Mouse (Mus musculus) cerebellum, postnatal 36 days (tissue): ENCODE results near the gene Nupr1.

Experiments
- DNase-seq, 2 experiments: peaks; one replicate each; pipeline ENCODE4 v3.0.0; 2021 to 2022; ENCODE audit warnings: mixed read lengths in 2 of 2

Nupr1 gene

DNA sequence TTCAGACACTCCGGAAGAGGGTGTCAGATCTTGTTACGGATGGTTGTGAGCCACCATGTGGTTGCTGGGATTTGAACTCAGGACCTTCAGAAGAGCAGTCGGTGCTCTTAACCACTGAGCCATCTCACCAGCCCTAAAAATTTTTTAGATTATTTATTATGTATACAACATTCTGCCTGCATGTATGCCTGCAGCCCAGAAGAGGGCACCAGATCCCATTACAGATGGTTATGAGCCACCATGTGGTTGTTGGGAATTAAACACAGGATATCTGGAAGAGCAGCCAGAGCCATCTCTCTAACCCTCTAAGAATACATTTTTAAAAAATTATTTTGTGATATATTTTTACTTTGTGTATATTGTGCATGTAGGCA, 12.6 kb upstream of the Nupr1 start:
- peak; percentile 18 to 27 for DNase-seq

DNA sequence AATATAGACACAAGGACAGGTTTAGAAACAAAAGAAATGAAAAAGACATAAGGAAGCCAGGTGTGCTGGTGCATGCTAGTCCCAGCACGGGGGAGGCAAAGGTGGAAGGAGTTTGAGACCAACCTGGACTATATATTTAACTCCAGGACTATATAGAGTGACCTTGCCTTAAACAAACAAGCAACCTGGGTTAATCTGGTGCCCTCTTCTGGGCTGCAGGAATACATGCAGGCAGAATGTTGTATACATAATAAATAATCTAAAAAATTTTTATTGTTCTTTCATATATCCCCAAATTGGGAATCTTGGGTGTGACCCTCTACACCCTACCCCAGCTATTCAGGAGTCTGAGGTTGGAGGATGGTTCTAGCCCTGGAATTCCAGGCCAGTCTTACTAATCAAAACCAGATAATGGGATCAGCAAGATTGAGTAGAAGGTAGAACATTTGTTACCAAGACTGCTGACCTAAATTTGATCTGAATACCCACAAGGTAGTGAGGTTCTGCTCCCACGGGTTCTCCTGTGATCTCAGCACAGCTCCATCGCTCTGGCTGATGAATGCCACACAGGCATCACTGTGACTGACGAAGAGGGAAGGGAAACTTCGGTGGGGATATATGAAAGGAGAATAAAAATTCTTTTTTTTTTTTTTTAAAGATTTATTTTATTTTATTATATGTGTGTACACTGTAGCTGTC, 12.0 kb upstream of the Nupr1 start:
- DNase-seq: no peak

DNA sequence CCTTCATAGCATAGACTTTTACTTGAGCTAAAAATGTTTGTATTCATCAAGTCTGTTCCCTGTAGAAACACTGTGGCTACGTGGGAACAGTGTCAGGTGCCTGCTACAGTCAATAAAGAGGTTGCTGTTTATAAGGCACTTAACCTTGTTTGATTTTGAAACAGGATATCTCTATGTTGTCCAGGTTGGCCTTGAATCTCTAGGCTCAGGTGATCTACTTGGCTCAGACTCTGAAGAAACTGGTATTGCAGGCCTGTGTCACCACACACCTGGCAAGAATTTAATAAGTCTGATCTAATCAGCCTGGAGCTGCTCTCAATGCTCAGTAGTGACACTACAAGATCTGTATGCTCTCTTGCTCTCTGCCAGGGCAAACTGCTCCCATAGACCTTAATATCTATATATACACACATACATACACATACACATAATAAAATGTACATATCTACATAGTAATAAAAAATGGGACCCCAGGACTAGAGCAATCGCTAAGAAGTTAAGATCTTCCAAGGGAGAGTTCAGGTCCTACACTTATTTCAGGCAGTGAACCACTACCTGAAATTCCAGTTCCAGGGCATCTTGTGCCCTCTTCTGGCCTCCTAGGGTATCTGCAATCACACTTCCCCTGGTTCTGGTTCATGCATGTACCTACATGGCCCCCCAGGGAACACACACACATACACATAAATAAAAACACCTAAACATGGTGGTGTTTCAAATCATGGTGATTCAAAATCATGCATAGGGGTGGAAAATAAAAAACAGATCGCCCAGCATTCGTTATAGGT, 6.3 kb upstream of the Nupr1 start:
- peak in 1 of 2 experiments; percentile 11 for DNase-seq

DNA sequence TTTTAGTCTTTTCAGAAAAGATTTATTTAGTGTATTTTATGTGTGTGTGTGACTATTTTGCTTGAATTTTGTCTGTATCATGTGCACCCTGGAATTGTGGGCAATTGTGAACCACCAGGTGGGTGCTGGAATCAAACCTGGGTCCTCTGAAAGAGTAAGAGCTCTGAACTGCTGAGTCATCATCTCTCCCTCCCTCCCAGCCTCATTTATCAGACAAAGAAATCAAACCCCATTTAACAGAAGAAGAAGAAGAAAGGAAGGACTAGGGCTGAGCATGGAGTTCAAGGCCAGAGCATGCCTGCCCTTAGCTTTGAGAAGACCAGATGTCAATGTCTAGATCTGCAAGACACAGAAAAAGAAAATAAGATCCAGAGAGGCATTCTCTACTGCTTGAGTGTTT, 4.7 kb upstream of the Nupr1 start:
- no peak for DNase-seq

DNA sequence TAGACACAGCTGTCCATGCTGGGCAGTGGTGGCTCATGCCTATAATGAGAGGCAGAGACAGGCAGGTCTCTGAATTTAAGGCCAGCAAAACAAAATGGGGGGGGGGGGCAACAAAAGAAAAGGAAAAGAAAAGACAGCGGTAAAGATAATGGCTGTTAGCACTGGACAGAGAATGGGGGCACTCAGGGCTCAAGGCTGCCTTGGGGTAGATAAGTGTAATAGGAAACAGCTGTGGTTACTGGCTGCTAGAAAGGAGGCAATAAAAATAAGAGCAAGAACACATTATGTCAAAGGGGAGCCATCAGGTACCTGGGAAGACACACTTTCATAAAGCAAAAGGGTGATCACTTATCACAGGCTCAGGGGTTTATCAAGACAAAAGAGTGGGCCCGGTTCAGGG, 1.8 kb upstream of the Nupr1 start:
- no peak for DNase-seq

DNA sequence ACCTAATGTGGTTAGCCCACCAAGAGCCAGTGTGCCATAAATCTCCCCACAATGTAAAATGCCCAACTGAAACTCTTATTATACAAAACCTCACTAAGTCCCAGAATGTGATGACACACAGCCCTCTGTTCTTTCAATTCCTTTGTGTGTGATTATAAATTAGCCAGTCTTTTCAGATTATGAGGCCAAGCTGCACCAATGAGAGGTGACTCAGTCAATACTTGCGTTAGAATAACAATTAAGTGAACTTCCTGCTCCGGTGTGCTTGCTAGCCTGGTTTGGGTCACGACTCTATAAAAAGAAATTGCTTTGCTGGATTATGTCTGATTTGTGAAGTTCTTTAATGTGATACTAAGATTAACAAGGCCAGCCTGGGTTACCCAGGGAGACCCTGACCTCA, 746 bp downstream of the Nupr1 start:
- DNase-seq: no peak

DNA sequence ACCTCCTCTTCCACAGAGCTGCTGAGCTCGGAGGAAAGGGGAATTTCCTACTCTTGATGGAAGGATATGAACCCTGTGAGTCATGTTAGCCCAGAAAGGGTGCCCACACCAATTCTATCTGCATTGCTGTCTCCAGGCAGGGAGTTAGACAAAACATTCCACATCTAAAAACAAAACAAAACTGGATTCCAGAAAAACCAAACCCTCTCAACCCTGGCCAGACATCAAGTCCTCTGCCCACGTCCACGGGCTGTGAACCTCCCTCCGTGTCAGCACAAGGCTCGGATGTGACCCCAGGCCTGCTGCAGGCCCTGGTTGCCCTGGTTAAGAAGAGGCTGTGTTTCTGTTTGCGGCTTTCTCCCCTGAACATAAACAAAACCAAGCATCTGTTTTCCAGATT, 2.5 kb downstream of the Nupr1 start:
- no peak for DNase-seq

DNA sequence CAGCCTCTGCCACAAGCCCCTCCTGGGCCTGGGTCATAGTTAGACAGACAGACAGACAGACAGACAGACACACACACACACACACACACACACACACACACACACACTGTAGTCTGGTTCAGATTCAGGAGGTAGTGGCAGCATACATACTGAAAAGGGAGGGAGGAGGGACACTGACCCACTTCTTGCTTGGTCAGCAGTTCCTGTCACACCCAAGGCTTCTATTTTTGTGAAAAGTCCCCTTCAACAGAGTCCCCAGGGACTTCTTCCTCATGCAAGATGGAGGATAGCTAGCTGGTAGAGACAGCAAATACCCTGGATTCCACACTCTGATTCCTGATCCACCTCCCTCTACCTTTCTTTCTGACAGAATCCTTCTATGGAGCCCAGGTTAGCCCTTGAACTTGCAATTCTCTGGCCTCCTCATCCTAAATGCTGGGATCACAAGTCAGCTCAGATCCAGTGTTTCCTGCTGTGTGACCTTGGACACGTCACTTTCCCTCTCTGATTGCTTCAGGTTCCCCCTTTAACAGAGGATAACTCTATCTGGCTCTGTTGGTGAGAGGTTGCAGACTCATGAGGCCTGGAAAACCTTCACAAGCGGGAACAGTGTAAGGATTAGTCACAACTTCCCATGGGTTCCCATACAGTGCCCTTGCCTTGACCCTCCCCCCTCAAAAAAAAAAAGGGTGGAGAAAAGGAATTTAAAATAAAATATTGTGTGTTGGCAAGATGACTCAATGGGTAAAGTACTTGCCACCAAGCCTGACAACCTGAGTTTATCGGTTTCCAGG, 4.7 kb downstream of the Nupr1 start:
- DNase-seq: no peak

DNA sequence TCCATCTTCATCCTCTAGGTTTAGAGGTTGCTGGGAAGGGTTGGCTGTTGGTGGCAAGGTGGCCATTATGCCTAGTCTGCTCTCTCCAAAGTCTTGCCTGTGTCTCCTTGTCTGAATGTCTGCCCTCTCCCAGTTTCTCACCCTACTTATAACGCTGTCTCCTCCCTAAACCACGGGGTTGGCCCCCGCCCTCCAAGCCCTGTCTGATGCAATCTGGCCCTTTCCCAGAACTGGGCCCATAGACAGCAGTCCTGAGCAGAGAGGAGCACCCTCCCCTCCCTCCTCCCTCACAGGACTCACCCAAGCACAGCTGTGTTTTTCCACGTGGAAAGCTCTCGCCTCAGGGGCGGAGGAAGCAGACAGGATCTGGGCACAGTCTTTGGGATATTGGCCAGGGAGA, 5.3 kb downstream of the Nupr1 start:
- no peak for DNase-seq

DNA sequence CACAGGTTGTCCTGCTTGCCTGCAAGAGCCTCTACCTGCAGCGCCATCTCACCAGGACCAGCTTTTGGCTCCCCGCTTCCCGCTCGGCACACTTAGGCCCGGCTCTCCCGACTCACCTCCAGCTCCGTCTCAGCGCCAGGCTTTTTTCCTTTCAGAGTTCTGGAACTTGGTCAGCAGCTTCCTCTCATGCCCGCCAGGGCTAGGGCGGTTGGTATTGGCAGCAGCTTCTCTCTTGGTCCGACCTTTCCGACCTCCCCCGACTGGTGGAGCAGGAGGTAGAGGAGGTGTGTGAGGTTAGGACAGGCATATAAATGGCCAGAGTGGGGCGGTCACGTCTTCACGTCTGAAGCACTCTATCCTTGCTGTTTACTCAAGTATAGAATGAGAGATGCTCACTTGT, 5.9 kb downstream of the Nupr1 start:
- peak in 1 of 2 experiments; percentile 4 for DNase-seq

DNA sequence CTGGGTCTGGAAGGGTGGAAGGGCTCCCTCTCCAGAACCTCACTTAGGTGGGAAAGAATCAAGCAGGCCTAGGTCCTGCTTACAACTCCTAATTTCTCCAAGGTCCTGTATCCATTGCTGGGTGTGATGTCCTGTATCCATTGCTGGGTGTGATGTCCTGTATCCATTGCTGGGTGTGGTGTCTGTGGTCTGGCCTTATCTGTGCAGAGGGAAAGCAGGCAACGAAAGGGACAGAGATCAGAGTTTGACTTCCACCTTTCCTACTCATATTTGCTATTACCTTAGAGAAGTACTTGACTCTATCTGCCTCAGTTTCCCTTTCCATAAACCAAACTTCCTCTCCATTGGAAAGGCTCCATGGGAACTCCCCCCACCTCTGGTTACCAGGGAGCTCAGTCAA, 7.3 kb downstream of the Nupr1 start:
- no peak for DNase-seq

DNA sequence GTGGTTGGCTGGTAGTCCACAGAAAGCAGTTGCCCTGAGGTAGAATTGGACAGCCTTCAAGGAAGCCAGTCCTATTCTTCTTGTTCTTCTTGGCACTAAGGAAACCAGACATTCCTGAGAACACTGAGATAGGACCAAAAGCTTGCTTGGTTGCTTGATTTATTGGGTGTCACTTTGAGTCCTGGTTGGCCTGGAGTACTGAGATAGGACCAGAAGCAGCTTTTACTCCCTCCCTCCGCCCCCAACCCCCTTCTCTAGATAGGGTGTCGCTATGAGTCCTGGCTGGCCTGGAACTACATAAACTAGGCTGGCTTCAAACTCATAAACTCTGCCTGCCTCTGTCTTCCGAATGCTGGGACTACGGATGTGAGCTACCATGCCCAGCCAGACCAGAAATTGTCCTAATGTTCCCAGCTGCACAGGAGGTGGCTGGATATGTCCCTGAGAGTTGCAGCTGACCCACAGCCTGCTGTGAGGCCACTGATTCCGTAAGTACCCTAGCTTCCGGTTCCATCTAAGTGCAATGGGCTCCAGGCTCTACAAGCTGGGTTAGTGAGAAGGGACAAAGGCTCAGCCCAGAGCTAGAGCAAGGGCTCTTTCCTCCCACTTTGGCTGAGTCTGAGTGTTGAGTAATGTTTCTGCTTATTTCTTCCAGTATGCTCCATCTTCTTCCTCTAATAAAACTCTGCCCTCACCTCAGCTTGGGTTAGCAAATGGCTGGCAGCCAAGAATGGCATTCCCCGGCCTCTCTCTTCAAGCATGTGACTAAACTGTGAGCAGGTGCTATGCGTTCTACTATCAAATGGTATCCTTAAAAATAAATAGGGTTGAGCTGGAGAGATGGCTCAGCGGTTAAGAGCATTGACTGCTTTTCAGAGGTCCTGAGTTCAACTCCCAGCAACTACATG, 9.0 kb downstream of the Nupr1 start:
- no peak for DNase-seq

DNA sequence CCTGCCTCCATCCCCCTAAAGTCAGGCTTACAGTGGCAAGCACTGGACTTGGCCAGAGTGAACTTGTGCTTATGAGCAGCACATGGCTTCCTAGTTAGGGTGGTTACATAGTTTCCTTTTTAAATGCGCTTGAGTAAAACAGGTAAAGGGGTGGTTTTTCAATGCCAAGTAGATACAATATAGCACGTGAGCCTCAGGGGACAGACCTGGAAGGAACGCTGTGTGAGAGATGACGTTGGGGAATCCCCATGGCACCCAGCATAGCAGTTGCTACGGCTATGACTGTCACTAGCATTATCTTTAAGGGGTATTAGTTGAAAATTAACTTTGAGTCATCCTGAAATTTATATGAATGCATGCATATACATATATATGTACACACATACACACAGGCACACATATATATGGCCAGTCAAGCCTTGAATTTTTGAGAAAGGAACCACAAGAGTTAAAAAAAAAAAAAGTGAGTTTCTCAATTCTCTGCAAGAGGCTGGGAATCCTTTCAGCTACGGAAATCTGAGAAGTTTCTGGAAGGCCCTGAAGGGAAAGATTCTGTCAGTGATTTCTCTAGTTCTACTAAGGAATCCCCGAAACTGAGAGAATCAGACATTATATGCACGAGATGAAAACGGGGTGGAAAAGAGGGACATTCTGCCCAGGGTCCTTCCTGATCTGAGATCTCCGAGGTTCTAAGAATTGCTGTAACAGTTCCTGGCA, 10.9 kb downstream of the Nupr1 start:
- DNase-seq: no peak

DNA sequence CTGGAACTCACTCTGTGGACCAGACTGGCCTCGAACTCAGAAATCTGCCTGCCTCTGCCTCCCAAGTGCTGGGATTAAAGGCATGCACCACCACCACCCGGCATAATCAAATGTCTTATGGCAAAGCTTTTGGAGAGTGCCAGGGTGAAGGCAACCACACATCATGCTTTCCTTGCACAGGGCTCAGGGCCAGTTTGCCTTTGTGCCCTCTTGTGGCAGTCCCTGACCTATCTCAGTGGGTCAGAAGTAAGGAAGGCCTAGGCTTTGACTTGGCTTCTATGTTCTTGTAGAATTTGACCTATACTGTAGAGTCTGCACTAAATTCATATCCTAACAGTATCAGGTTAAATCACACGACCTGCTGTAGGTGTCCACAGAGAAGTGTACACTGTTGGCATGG, 14.0 kb downstream of the Nupr1 start:
- DNase-seq: no peak

DNA sequence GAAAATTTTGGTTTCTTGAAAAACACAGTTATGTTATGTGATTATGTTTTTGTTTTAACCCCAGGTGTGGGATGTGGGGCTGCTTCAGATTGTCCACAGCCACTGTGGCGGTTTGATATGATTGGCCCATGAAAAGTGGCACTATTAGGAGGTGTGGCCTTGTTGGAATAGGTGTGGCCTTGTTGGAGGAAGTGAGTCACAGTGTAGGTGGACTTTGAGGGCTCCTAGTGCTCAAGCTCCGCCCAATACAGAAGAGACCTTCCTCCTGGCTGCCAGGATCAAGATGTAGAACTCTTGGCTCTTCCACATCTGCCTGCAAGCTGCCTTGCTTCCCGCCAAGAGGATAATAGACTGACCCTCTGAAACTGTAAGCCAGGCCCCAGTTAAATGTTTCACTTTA, 17.9 kb downstream of the Nupr1 start:
- no peak for DNase-seq

DNA sequence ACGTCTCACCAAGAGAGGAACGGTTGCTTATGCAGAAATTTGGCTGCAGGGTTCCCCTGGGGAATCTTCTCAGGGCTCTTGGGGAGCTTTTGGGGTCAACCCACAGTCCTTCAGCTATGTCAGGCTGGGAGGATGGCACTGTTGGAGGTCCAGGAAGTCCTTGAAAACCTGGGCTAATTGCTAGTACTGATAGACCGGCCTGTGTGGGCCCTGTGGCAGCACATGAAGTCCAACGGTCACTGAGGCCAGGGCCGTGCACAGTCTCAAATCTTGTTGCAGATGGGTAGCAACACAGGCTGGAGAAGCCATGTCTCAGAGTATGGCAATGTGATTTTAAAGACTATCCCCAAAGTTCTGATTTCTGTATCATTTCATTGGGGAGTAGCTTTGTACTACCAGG, 22.9 kb downstream of the Nupr1 start:
- DNase-seq: no peak

DNA sequence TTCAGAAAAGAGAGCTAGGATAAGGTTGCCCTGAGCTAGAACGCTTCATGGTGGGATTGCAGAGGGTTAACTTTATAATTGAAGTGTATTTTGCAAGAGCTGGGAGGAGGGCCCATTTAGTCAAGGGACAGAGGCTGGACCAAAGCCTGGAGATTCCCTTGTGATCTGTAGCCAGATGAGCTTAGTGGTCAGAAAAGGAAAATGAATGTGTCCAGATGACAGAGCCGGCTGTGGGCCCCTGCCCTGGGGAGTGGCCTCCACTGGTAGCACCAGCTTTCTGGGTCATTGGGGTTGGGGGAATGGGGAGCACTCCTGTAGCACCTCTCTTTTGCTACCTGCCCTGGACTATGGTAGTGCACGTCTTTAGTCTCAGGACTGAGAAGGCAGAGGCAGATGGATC, 23.6 kb downstream of the Nupr1 start:
- DNase-seq: no peak

DNA sequence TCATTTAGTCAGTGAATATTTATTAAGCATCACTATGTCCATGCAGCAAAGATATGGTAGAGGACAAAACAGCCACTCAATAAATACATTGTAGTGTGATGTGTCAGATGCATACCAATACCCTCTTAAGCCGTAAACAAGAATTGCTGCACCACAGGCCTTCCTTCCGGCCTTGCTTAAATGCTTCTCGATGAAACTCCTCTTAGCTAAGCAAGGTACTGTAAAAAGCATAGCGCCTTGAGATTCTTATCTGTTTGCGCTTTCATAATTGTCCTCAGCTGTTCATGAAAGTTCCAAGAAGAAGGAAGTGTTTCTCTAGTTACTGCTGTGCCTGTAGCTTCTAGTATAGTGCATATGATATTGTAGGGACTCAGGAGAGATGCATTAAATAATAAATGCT, 24.1 kb downstream of the Nupr1 start:
- no peak for DNase-seq

DNA sequence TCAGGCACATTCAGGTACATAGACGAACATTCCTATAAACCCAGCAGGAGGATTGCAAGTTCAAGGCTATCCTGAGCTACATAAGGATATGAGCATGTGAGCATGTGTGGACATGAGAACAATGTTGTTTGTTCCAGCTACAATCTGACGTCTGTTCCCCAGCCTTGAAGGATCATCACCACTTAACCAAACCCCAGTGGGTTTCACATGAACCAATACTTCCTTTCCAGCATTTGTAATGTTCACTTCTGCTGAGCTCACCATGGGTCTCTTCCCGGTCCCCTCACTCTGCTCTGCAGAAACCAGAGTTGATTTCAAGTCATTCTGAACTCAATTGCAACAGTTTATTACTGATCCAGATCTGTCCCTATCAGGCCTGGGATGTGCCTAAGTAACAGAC, 28.0 kb downstream of the Nupr1 start:
- DNase-seq: no peak

DNA sequence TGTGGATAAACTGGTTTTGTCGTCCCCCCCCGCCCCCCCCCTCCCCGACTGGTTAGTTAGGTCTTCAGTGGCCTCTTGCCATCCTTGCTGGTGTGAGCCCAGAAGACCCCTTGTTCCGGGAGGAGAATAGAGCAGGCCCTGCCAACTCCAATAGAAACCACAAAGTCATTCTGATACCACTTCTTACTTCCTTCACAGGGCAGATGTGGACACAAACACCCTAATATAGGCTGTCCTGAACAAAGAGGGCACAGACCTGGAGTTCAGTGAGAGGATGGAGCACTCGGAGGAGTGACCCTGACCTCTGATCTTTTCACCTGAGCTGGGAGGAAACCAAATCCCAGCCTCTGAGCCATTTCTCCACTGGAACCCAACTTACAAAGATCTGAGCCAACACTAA, 28.8 kb downstream of the Nupr1 start:
- no peak for DNase-seq

DNA sequence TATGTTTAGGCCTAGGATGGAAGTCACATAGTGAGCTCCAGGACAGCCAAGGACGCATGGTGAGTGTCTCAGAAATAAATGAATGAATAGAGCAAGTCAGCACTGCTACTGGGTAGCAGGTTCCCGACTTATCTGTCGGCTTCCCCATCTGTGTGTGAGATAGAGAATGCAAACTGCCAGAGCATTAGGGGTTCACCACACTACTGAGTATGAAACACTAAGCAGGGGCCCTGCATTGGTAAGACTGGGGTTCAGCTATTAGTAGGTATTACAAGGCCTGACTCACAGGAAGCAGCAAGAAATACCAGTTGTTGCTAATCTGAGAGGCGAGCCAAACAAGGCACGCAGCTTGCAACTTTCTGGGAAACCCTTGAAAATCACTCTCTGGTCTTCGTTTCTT, 31.7 kb downstream of the Nupr1 start:
- DNase-seq: no peak

DNA sequence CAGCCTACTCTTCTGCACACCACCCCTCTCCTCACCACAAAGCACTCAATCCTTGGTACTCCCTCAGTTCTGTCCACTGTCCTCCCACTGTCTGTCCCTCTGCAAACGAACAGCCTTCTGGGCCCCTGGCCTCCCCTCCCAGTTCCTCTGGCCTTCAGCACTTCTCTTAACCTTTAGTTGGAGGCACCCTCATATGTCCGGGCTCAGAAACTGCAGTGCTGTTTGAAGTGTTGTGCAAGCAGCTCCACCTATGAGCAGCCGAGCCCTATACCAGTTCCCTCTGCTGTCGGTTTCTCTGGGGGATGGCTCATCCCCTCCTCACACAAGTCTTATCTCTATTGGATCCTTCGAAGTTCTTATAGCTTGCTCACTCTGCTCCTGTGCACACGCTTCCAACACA, 34.2 kb downstream of the Nupr1 start:
- DNase-seq: no peak
